9 mouse cellular contexts compared by ENCODE assay signal in genomic region chr3:38275321-38275720, GRCm38 (mm10).
A peak's percentile ranks its signal among the peaks of the same experiment; 100 is the strongest.
DNase-seq lines count a peak whose midpoint lies in the region; ATAC-seq and TF ChIP-seq lines count a peak whose summit lies in the region.
"Had no signal": no experiment of that assay in that cellular context is flagged by ENCODE, and none has a peak within 500 bp of the region (broad histone marks: within the 10 kb centered on the region; RNA-seq: fewer than 3 reads in every experiment).

No protein-coding gene starts in this region.

- no peak for TF ChIP-seq CTCF in gastrocnemius, adult 2 months (IDR thresholded peaks at IDR 0.05)

- no peaks in the 10 kb centered on the region for H3K27me3 ChIP-seq in embryonic facial prominence, embryonic 10.5 days (replicated peaks; ENCODE audit: low read depth, poor library complexity, severe bottlenecking)
- H3K27me3 ChIP-seq in limb, embryonic 12.5 days = no peaks in the 10 kb centered on the region

- H3K36me3 ChIP-seq in embryonic facial prominence, embryonic 10.5 days (replicated peaks) = no peaks in the 10 kb centered on the region
- no peaks in the 10 kb centered on the region for H3K36me3 ChIP-seq in limb, embryonic 12.5 days

- peaks cover 20% of the 10 kb centered on the region for H3K4me1 ChIP-seq in embryonic facial prominence, embryonic 10.5 days
- H3K4me1 ChIP-seq in limb, embryonic 12.5 days (replicated peaks) = peaks cover 10% of the 10 kb centered on the region

- H3K4me2 ChIP-seq in limb, embryonic 12.5 days = no peak overlapping the region

- 30% methylated on average over 2 of the region's 2 CpGs for WGBS in embryonic facial prominence, embryonic 10.5 days
- WGBS in limb, embryonic 12.5 days = 29% methylated on average over 2 of the region's 2 CpGs

- H3K9me3 ChIP-seq in embryonic facial prominence, embryonic 10.5 days = no peaks in the 10 kb centered on the region
- H3K9me3 ChIP-seq in limb, embryonic 12.5 days = no peaks in the 10 kb centered on the region

- H3K9ac ChIP-seq in limb, embryonic 12.5 days (replicated peaks) = no peak overlapping the region

- intact Hi-C loops in gastrocnemius, adult 2 months (cut with DNase I) = no loop called here
- intact Hi-C loops in gastrocnemius, postnatal 36 days (cut with DNase I) = no loop called here
- intact Hi-C loops in heart, postnatal 25 days (cut with DNase I) = loop anchor here (5.0 kb wide), 1 partner anchor 82 kb away; no protein-coding TSS in a partner anchor

- peak; percentile 31; the same call in 1 of the 2 replicates for ATAC-seq in limb, embryonic 12.5 days (ENCODE audit: insufficient number of reproducible peaks, insufficient read depth, low FRiP score, low TSS enrichment, low read depth)
- ATAC-seq in erythroblast, adult 5-6 weeks (replicated peaks; ENCODE audit: low FRiP score, poor library complexity, severe bottlenecking) = no peak

- no peak for DNase-seq in gastrocnemius, adult 2 months
- no peak for DNase-seq in gastrocnemius, postnatal 36 days
- peak; percentile 53 for DNase-seq in embryonic facial prominence, embryonic 10.5 days (ENCODE audit: low spot score)
- peak; percentile 36 for DNase-seq in heart, postnatal 25 days (ENCODE audit: low spot score)
- no peak for DNase-seq in retina, embryonic 14.5 days (ENCODE audit: low spot score)
- no peak for DNase-seq in urinary bladder, postnatal 25 days (ENCODE audit: low spot score)

- H3K4me3 ChIP-seq in gastrocnemius, adult 2 months = no peak overlapping the region
- no peak overlapping the region for H3K4me3 ChIP-seq in embryonic facial prominence, embryonic 10.5 days
- no peak overlapping the region for H3K4me3 ChIP-seq in limb, embryonic 12.5 days (replicated peaks)
- H3K4me3 ChIP-seq: erythroblast, embryonic 14.5 days had no signal

- H3K27ac ChIP-seq in gastrocnemius, adult 2 months = peak overlapping the region; percentile 46; the same call in 1 of the 2 replicates
- H3K27ac ChIP-seq in embryonic facial prominence, embryonic 10.5 days (replicated peaks) = peak overlapping the region; percentile 72
- peak overlapping the region; percentile 13; the same call in 1 of the 2 replicates for H3K27ac ChIP-seq in limb, embryonic 12.5 days

Comparison
In these comparisons a context has a peak if more than half of its experiments do, and no peak if none do; other contexts are left out.
1. DNase-seq: peak in embryonic facial prominence, embryonic 10.5 days (single experiment) and heart, postnatal 25 days (single experiment); none in gastrocnemius, adult 2 months (single experiment), gastrocnemius, postnatal 36 days (0 of 2), retina, embryonic 14.5 days (single experiment) and urinary bladder, postnatal 25 days (single experiment).
2. H3K27ac ChIP-seq: peak in every context shown above with its lines; median percentile 72 in embryonic facial prominence, embryonic 10.5 days; 46 in gastrocnemius, adult 2 months; 13 in limb, embryonic 12.5 days.